Mouse (Mus musculus) midbrain, postnatal 0 days (tissue): Measurements from ENCODE around the gene Grpel1. TPM values are rescaled to one million over a fixed set of nuclear protein-coding genes. Genes with fewer than 3 reads are reported as not detected.

ENCODE experiments used
- ATAC-seq: fragments of 200-750 bp; cut with Nextera tagmentation; 2 replicates; pipeline ENCODE4 v1.8.0; 2017; ENCODE audit warnings: moderate number of reproducible peaks, mild to moderate bottlenecking, moderate TSS enrichment, moderate library complexity; ENCODE audit not compliant: low FRiP score
- DNase-seq: peaks from one replicate; pipeline ENCODE4 v3.0.0-alpha.2; 2015; ENCODE audit warnings: low spot score
- H3K27ac ChIP-seq: fragments of 300-500 bp; sonication (generic); 2 replicates; pipeline ENCODE4 v1.5.1; 2014; ENCODE audit warnings: low read depth, mild to moderate bottlenecking, low read length, mixed read lengths
- H3K27me3 ChIP-seq: fragments of 300-500 bp; sonication (generic); 2 replicates; pipeline ENCODE4 v1.6.1; 2014; ENCODE audit warnings: low read length, control low read depth, mixed read lengths; ENCODE audit not compliant: insufficient read depth
- H3K36me3 ChIP-seq: fragments of 300-500 bp; sonication (generic); 2 replicates; pipeline ENCODE4 v1.6.1; 2014; ENCODE audit warnings: low read length, control low read depth, mixed read lengths; ENCODE audit not compliant: insufficient read depth
- H3K4me1 ChIP-seq: fragments of 300-500 bp; sonication (generic); 2 replicates; pipeline ENCODE4 v1.6.1; 2014; ENCODE audit warnings: mild to moderate bottlenecking, control low read depth, antibody characterized with exemption, low read length, mixed read lengths; ENCODE audit not compliant: insufficient read depth
- H3K4me2 ChIP-seq: fragments of 300-500 bp; sonication (generic); 2 replicates; pipeline ENCODE4 v1.6.1; 2014; ENCODE audit warnings: low read depth, mild to moderate bottlenecking, low read length, mixed read lengths; ENCODE audit not compliant: poor library complexity, severe bottlenecking
- H3K4me3 ChIP-seq: fragments of 300-500 bp; sonication (generic); 2 replicates; pipeline ENCODE4 v1.5.1; 2014; ENCODE audit warnings: low read depth, mild to moderate bottlenecking, low read length, moderate library complexity
- H3K9ac ChIP-seq: fragments of 300-500 bp; sonication (generic); replicated peaks from 2 replicates; pipeline ENCODE4 v1.6.1; 2014; ENCODE audit warnings: mild to moderate bottlenecking, low read length, moderate library complexity, mixed read lengths; ENCODE audit not compliant: poor library complexity, severe bottlenecking
- H3K9me3 ChIP-seq: fragments of 300-500 bp; sonication (generic); 2 replicates; pipeline ENCODE4 v1.6.1; 2016; ENCODE audit warnings: low read length, control low read depth
- CTCF ChIP-seq: IDR thresholded peaks from 2 replicates; pipeline ENCODE4 v1.5.1; 2016; ENCODE audit warnings: antibody characterized with exemption, mild to moderate bottlenecking
- WGBS: fragments of 180-500 bp; shearing (Covaris S2); extraction: QIAGEN DNeasy Blood & Tissue Kit; methylation state at CpG from one replicate; pipeline ENCODE4 v1.1.7; 2014; 5-methylcytosine and 5-hydroxymethylcytosine counted together
- polyA plus RNA-seq: library from polyadenylated mRNA; unstranded; fragments of >200 nt; fragmentation: Nextera tagmentation; extraction: Ambion mirVana; gene quantifications from 2 replicates; pipeline ENCODE4 v1.2.1, GENCODE M21; 2015
- total RNA-seq: library from RNA; depleted of rRNA; stranded (reverse); fragments of >200 nt; gene quantifications from 2 replicates; pipeline ENCODE4 v1.2.3, GENCODE M21; 2014

Gene Grpel1
- total and polyA plus RNA-seq, 2 experiments from 2014 or later: 16.3 to 38.4 TPM

- Histone ChIP-seq H3K27me3 (no peaks in the 10 kb centered on the region), H3K4me2 (no peak overlapping the region), H3K9me3 (no peaks in the 10 kb centered on the region), H3K4me3 (no peak overlapping the region), H3K36me3 (no peaks in the 10 kb centered on the region), H3K4me1 (no peaks in the 10 kb centered on the region), H3K9ac (no peak overlapping the region), H3K27ac (no peak overlapping the region)
- WGBS: 80% methylated on average over 3 of the region's 3 CpGs
- no peak for TF ChIP-seq CTCF
- DNase-seq (no peak), ATAC-seq (no peak)
These were observed 35.2 kb upstream of the Grpel1 start for GRCm38 (mm10) chr5:36429551-36429950.

GRCm38 (mm10) chr5:36431711-36432110 lies 33.1 kb upstream of the Grpel1 start:
- no peak for TF ChIP-seq CTCF
- Histone ChIP-seq H3K9ac (no peak overlapping the region), H3K27me3 (no peaks in the 10 kb centered on the region), H3K9me3 (no peaks in the 10 kb centered on the region), H3K4me2 (no peak overlapping the region), H3K36me3 (no peaks in the 10 kb centered on the region), H3K4me1 (no peaks in the 10 kb centered on the region), H3K4me3 (no peak overlapping the region), H3K27ac (no peak overlapping the region)
- ATAC-seq (no peak), DNase-seq (no peak)
- 68% methylated on average over 2 of the region's 2 CpGs for WGBS

GRCm38 (mm10) chr5:36434398-36434967 lies 30.3 kb upstream of the Grpel1 start:
- 40% methylated on average over 9 of the region's 9 CpGs for WGBS
- Histone ChIP-seq H3K4me3 (no peak overlapping the region), H3K36me3 (no peaks in the 10 kb centered on the region), H3K27me3 (no peaks in the 10 kb centered on the region), H3K27ac (no peak overlapping the region), H3K4me1 (no peaks in the 10 kb centered on the region), H3K9ac (no peak overlapping the region), H3K9me3 (no peaks in the 10 kb centered on the region), H3K4me2 (no peak overlapping the region)
- ATAC-seq (no peak), DNase-seq (no peak)
- TF ChIP-seq CTCF: no peak

GRCm38 (mm10) chr5:36436858-36437257 lies 27.9 kb upstream of the Grpel1 start:
- no peak for ATAC-seq
- Histone ChIP-seq H3K4me3 (no peak overlapping the region), H3K9me3 (no peaks in the 10 kb centered on the region), H3K36me3 (no peaks in the 10 kb centered on the region), H3K27ac (no peak overlapping the region), H3K4me2 (no peak overlapping the region), H3K27me3 (no peaks in the 10 kb centered on the region), H3K4me1 (no peaks in the 10 kb centered on the region), H3K9ac (no peak overlapping the region)
- DNase-seq: no peak
- WGBS: 76% methylated on average over 4 of the region's 4 CpGs
- TF ChIP-seq CTCF: no peak

- H3K27me3 ChIP-seq: no peaks in the 10 kb centered on the region
- H3K4me1 ChIP-seq: no peaks in the 10 kb centered on the region
- no peak for ATAC-seq
- H3K27ac ChIP-seq: no peak overlapping the region
- DNase-seq: no peak
- TF ChIP-seq CTCF: no peak
- H3K9me3 ChIP-seq: no peaks in the 10 kb centered on the region
- H3K4me3 ChIP-seq: no peak overlapping the region
- H3K4me2 ChIP-seq: no peak overlapping the region
- WGBS: 56% methylated on average over 3 of the region's 3 CpGs
- no peaks in the 10 kb centered on the region for H3K36me3 ChIP-seq
- H3K9ac ChIP-seq: no peak overlapping the region
These were observed 24.1 kb upstream of the Grpel1 start for GRCm38 (mm10) chr5:36440741-36441140.

- H3K9ac ChIP-seq: no peak overlapping the region
- H3K27me3 ChIP-seq: no peaks in the 10 kb centered on the region
- ATAC-seq: no peak
- no peak overlapping the region for H3K4me2 ChIP-seq
- H3K4me3 ChIP-seq: no peak overlapping the region
- WGBS: 60% methylated on average over 4 of the region's 4 CpGs
- no peak for DNase-seq
- H3K9me3 ChIP-seq: no peaks in the 10 kb centered on the region
- H3K27ac ChIP-seq: no peak overlapping the region
- H3K4me1 ChIP-seq: no peaks in the 10 kb centered on the region
- no peak for TF ChIP-seq CTCF
- H3K36me3 ChIP-seq: no peaks in the 10 kb centered on the region
These were observed 20.2 kb upstream of the Grpel1 start for GRCm38 (mm10) chr5:36444611-36445010.
